Mouse (Mus musculus): Measurements from ENCODE around the gene Otulin. TPM values are rescaled to one million over a fixed set of nuclear protein-coding genes. Genes with fewer than 3 reads are reported as not detected.

Otulin gene
- polyA plus RNA-seq, 1 experiment from 2014 or later: 26.2 TPM

GRCm38 (mm10) chr15:27627794-27628193, 2.7 kb downstream of the Otulin start:
- Histone ChIP-seq H3K36me3 (peaks cover 18% of the 10 kb centered on the region), H3K4me2 (no peak overlapping the region), H3K27ac (ENCODE audit: poor library complexity, severe bottlenecking) (no peak overlapping the region), H3K27me3 (replicated peaks) (no peaks in the 10 kb centered on the region), H3K9me3 (replicated peaks) (no peaks in the 10 kb centered on the region), H3K9ac (no peak overlapping the region), H3K4me1 (replicated peaks) (peaks cover 50% of the 10 kb centered on the region), H3K4me3 (no peak overlapping the region)
- 89% methylated on average over 9 of the region's 9 CpGs for WGBS
- ATAC-seq (ENCODE audit: insufficient number of reproducible peaks, low FRiP score): no peak

GRCm38 (mm10) chr15:27626314-27626713, 4.2 kb downstream of the Otulin start:
- Histone ChIP-seq H3K27ac (ENCODE audit: poor library complexity, severe bottlenecking) (peak overlapping the region; percentile 35; the same call in 1 of the 2 replicates), H3K27me3 (replicated peaks) (no peaks in the 10 kb centered on the region), H3K4me1 (replicated peaks) (peaks cover 54% of the 10 kb centered on the region), H3K4me3 (no peak overlapping the region), H3K9ac (no peak overlapping the region), H3K36me3 (peaks cover 28% of the 10 kb centered on the region), H3K4me2 (no peak overlapping the region), H3K9me3 (replicated peaks) (no peaks in the 10 kb centered on the region)
- WGBS: 96% methylated on average over 1 of the region's 1 CpGs
- ATAC-seq (ENCODE audit: insufficient number of reproducible peaks, low FRiP score): no peak

- Histone ChIP-seq H3K9ac (peak overlapping the region; percentile 28; the same call in 1 of the 2 replicates), H3K4me1 (replicated peaks) (peaks cover 59% of the 10 kb centered on the region), H3K36me3 (peaks cover 28% of the 10 kb centered on the region), H3K27ac (ENCODE audit: poor library complexity, severe bottlenecking) (peak overlapping the region; percentile 35), H3K4me3 (no peak overlapping the region), H3K9me3 (replicated peaks) (no peaks in the 10 kb centered on the region), H3K4me2 (no peak overlapping the region), H3K27me3 (replicated peaks) (no peaks in the 10 kb centered on the region)
- no peak for ATAC-seq (ENCODE audit: insufficient number of reproducible peaks, low FRiP score)
- WGBS: 66% methylated on average over 10 of the region's 10 CpGs
These were observed 4.6 kb downstream of the Otulin start for GRCm38 (mm10) chr15:27625890-27626255.

- no peak for ATAC-seq (ENCODE audit: insufficient number of reproducible peaks, low FRiP score)
- 79% methylated on average over 13 of the region's 13 CpGs for WGBS
- Histone ChIP-seq H3K9ac (peak overlapping the region; percentile 28; the same call in 1 of the 2 replicates), H3K27me3 (replicated peaks) (no peaks in the 10 kb centered on the region), H3K27ac (ENCODE audit: poor library complexity, severe bottlenecking) (peak overlapping the region; percentile 35), H3K36me3 (peaks cover 30% of the 10 kb centered on the region), H3K4me3 (no peak overlapping the region), H3K9me3 (replicated peaks) (no peaks in the 10 kb centered on the region), H3K4me1 (replicated peaks) (peaks cover 60% of the 10 kb centered on the region), H3K4me2 (no peak overlapping the region)
These were observed 5.2 kb downstream of the Otulin start for GRCm38 (mm10) chr15:27625014-27625889.

- peaks cover 60% of the 10 kb centered on the region for H3K4me1 ChIP-seq (replicated peaks)
- no peak overlapping the region for H3K4me3 ChIP-seq
- H3K9me3 ChIP-seq (replicated peaks): no peaks in the 10 kb centered on the region
- no peaks in the 10 kb centered on the region for H3K27me3 ChIP-seq (replicated peaks)
- WGBS: 88% methylated on average over 6 of the region's 6 CpGs
- H3K36me3 ChIP-seq: peaks cover 36% of the 10 kb centered on the region
- no peak overlapping the region for H3K9ac ChIP-seq
- no peak for ATAC-seq (ENCODE audit: insufficient number of reproducible peaks, low FRiP score)
- H3K27ac ChIP-seq (ENCODE audit: poor library complexity, severe bottlenecking): no peak overlapping the region
- no peak overlapping the region for H3K4me2 ChIP-seq
These were observed 7.2 kb downstream of the Otulin start for GRCm38 (mm10) chr15:27623286-27623685.

GRCm38 (mm10) chr15:27620475-27621185, 9.9 kb downstream of the Otulin start:
- peak overlapping the region; percentile 43; the same call in 1 of the 2 replicates for H3K9ac ChIP-seq
- peaks cover 45% of the 10 kb centered on the region for H3K36me3 ChIP-seq
- H3K4me3 ChIP-seq: no peak overlapping the region
- peaks cover 42% of the 10 kb centered on the region for H3K4me1 ChIP-seq (replicated peaks)
- WGBS: 83% methylated on average over 6 of the region's 6 CpGs
- H3K9me3 ChIP-seq (replicated peaks): no peaks in the 10 kb centered on the region
- no peak for ATAC-seq (ENCODE audit: insufficient number of reproducible peaks, low FRiP score)
- H3K27ac ChIP-seq (ENCODE audit: poor library complexity, severe bottlenecking): 0 out of 2 replicates have a peak overlapping the region, but pooled peaks have one; percentile 8
- no peak overlapping the region for H3K4me2 ChIP-seq
- H3K27me3 ChIP-seq (replicated peaks): no peaks in the 10 kb centered on the region

- H3K27me3 ChIP-seq (replicated peaks): no peaks in the 10 kb centered on the region
- H3K27ac ChIP-seq (ENCODE audit: poor library complexity, severe bottlenecking): peak overlapping the region; percentile 80
- no peaks in the 10 kb centered on the region for H3K9me3 ChIP-seq (replicated peaks)
- peaks cover 32% of the 10 kb centered on the region for H3K4me1 ChIP-seq (replicated peaks)
- H3K4me3 ChIP-seq: no peak overlapping the region
- no peak overlapping the region for H3K4me2 ChIP-seq
- peak overlapping the region; percentile 18; the same call in 1 of the 2 replicates for H3K9ac ChIP-seq
- no peak for ATAC-seq (ENCODE audit: insufficient number of reproducible peaks, low FRiP score)
- peaks cover 44% of the 10 kb centered on the region for H3K36me3 ChIP-seq
- WGBS: 76% methylated on average over 3 of the region's 3 CpGs
These were observed 10.8 kb downstream of the Otulin start for GRCm38 (mm10) chr15:27619683-27620082.

GRCm38 (mm10) chr15:27618778-27619533, 11.5 kb downstream of the Otulin start:
- 39% methylated on average over 6 of the region's 6 CpGs for WGBS
- no peak overlapping the region for H3K9ac ChIP-seq
- peak; percentile 82 for ATAC-seq (ENCODE audit: insufficient number of reproducible peaks, low FRiP score)

GRCm38 (mm10) chr15:27617227-27617626, 13.3 kb downstream of the Otulin start:
- 90% methylated on average over 3 of the region's 3 CpGs for WGBS
- no peak overlapping the region for H3K4me2 ChIP-seq
- H3K36me3 ChIP-seq: peaks cover 43% of the 10 kb centered on the region

More at GRCm38 (mm10) chr15:27618778-27619533, 11.5 kb downstream of the Otulin start:
- Histone ChIP-seq H3K27me3 (replicated peaks) (no peaks in the 10 kb centered on the region), H3K9me3 (replicated peaks) (no peaks in the 10 kb centered on the region), H3K4me1 (replicated peaks) (peaks cover 25% of the 10 kb centered on the region), H3K4me3 (no peak overlapping the region), H3K4me2 (peak overlapping the region; percentile 26), H3K27ac (ENCODE audit: poor library complexity, severe bottlenecking) (peak overlapping the region; percentile 91), H3K36me3 (peaks cover 50% of the 10 kb centered on the region)

GRCm38 (mm10) chr15:27616159-27616558, 14.3 kb downstream of the Otulin start:
- Histone ChIP-seq H3K4me1 (replicated peaks) (peaks cover 17% of the 10 kb centered on the region), H3K9me3 (replicated peaks) (no peaks in the 10 kb centered on the region), H3K4me2 (no peak overlapping the region), H3K27ac (ENCODE audit: poor library complexity, severe bottlenecking) (no peak overlapping the region), H3K36me3 (peaks cover 48% of the 10 kb centered on the region), H3K9ac (no peak overlapping the region), H3K4me3 (no peak overlapping the region), H3K27me3 (replicated peaks) (no peaks in the 10 kb centered on the region)
- WGBS: 75% methylated on average over 4 of the region's 4 CpGs
- no peak for ATAC-seq (ENCODE audit: insufficient number of reproducible peaks, low FRiP score)

More at GRCm38 (mm10) chr15:27617227-27617626, 13.3 kb downstream of the Otulin start:
- no peak overlapping the region for H3K27ac ChIP-seq (ENCODE audit: poor library complexity, severe bottlenecking)
- H3K9ac ChIP-seq: no peak overlapping the region
- no peak overlapping the region for H3K4me3 ChIP-seq
- no peaks in the 10 kb centered on the region for H3K9me3 ChIP-seq (replicated peaks)
- no peak for ATAC-seq (ENCODE audit: insufficient number of reproducible peaks, low FRiP score)
- no peaks in the 10 kb centered on the region for H3K27me3 ChIP-seq (replicated peaks)
- peaks cover 23% of the 10 kb centered on the region for H3K4me1 ChIP-seq (replicated peaks)

Measured in heart, embryonic 12.5 days (tissue).